Mouse (Mus musculus) intestine, postnatal 0 days (tissue): ENCODE results near the gene Hexa. TPM values are rescaled to one million over a fixed set of nuclear protein-coding genes. Genes with fewer than 3 reads are reported as not detected.

Experiments used
- ATAC-seq: fragments of 200-750 bp; cut with Nextera tagmentation; 2 replicates; pipeline ENCODE4 v1.8.0; 2017; ENCODE audit warnings: mild to moderate bottlenecking, moderate TSS enrichment, moderate library complexity
- H3K27ac ChIP-seq: fragments of 300-500 bp; sonication (generic); 2 replicates; pipeline ENCODE4 v1.5.1; 2014; ENCODE audit warnings: mild to moderate bottlenecking, low read depth, low read length, moderate library complexity
- H3K27me3 ChIP-seq: fragments of 300-500 bp; sonication (generic); replicated peaks from 2 replicates; pipeline ENCODE4 v1.6.1; 2014; ENCODE audit warnings: low read length, mixed read lengths; ENCODE audit not compliant: control insufficient read depth, insufficient read depth
- H3K36me3 ChIP-seq: fragments of 300-500 bp; sonication (generic); 2 replicates; pipeline ENCODE4 v1.6.1; 2014; ENCODE audit warnings: mild to moderate bottlenecking, moderate library complexity; ENCODE audit not compliant: control insufficient read depth, insufficient read depth
- H3K4me1 ChIP-seq: fragments of 300-500 bp; sonication (generic); replicated peaks from 2 replicates; pipeline ENCODE4 v1.6.1; 2014; ENCODE audit warnings: antibody characterized with exemption, low read length, mixed read lengths; ENCODE audit not compliant: control insufficient read depth, insufficient read depth
- H3K4me2 ChIP-seq: fragments of 300-500 bp; sonication (generic); replicated peaks from 2 replicates; pipeline ENCODE4 v1.6.1; 2014; ENCODE audit warnings: low read depth, mild to moderate bottlenecking, moderate library complexity
- H3K4me3 ChIP-seq: fragments of 300-500 bp; sonication (generic); 2 replicates; pipeline ENCODE4 v1.5.1; 2014; ENCODE audit warnings: low read depth, low read length
- H3K9ac ChIP-seq: fragments of 300-500 bp; sonication (generic); 2 replicates; pipeline ENCODE4 v1.6.1; 2014; ENCODE audit warnings: mild to moderate bottlenecking, low read depth, low read length
- H3K9me3 ChIP-seq: fragments of 300-500 bp; sonication (generic); 2 replicates; pipeline ENCODE4 v1.6.1; 2016; ENCODE audit warnings: mixed run types; ENCODE audit not compliant: control insufficient read depth
- CTCF ChIP-seq: sonication (generic); IDR thresholded peaks from 2 replicates; pipeline ENCODE4 v1.5.1; 2016; ENCODE audit warnings: low read depth, mild to moderate bottlenecking, control low read depth, antibody characterized with exemption, moderate library complexity
- WGBS: fragments of 180-500 bp; shearing (Covaris S2); extraction: QIAGEN DNeasy Blood & Tissue Kit; methylation state at CpG from one replicate; pipeline ENCODE4 v1.1.7; 2014; 5-methylcytosine and 5-hydroxymethylcytosine counted together
- polyA plus RNA-seq: library from polyadenylated mRNA; unstranded; fragments of >200 nt; fragmentation: Nextera tagmentation; extraction: Ambion mirVana; gene quantifications from 2 replicates; pipeline ENCODE4 v1.2.1, GENCODE M21; 2015

Hexa gene
- 440 and 476 TPM in 2 replicates for polyA plus RNA-seq

DNA sequence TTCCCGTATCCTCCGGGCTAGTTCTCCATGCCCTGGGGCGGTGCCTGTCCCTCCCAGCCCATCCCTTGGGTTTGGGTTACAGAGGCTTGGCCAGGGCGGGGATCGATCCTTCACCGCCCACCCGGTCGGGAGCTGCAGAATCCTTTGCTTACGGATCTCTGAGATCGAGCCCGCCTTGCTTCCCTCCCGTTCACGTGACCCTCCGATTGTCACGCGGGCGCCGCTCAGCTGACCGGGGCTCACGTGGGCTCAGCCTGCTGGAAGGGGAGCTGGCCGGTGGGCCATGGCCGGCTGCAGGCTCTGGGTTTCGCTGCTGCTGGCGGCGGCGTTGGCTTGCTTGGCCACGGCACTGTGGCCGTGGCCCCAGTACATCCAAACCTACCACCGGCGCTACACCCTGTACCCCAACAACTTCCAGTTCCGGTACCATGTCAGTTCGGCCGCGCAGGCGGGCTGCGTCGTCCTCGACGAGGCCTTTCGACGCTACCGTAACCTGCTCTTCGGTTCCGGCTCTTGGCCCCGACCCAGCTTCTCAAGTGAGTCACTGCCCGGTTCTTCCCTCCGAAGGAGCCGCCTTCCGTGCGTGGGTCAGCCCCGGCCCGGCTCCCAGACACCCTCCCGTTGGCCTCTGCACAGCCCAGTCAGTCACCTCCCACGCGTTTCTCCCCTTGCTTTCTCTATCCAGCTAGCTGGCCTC, at the start of gene Hexa, which contains the start of gene Tmem202:
TSS of gene Hexa (plus strand) at position 100 of the 697 bp plus-strand sequence.
TSS of gene Tmem202 (minus strand) at position 407 of the 697 bp plus-strand sequence.
- Histone ChIP-seq H3K4me3 (peak within 1 kb of the TSS; percentile 69), H3K9me3 (no peaks in the 10 kb centered on the region), H3K4me2 (peak within 1 kb of the TSS; percentile 74), H3K36me3 (no peaks in the 10 kb centered on the region; the same call in 1 of the 2 replicates), H3K4me1 (no peaks in the 10 kb centered on the region), H3K27me3 (no peaks in the 10 kb centered on the region), H3K27ac (peak within 1 kb of the TSS; percentile 90), H3K9ac (peak within 1 kb of the TSS; percentile 85)
- TF ChIP-seq CTCF: no peak
- WGBS: under 1% methylated on average over 55 of the region's 55 CpGs
- peak; percentile 69 for ATAC-seq

DNA sequence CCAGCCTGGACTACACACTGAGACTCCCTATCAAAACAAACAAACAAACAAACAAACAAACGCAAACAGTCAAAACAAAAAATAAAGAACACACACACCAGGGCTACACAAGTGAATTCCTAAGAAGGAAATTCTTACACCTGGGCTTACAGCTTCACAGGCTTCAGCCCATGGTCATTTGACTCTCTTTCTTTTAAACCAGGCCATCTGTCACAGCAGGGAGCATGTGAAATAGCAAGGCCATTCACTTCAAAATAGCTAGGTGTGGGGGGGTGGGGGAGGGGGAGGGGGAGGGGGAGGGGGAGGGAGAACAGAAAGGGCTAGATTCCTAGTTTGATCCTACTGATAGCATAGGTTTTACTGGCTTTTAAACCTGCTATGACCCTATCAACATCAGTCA, 31.2 kb upstream of the Hexa start:
- H3K27me3 ChIP-seq: no peaks in the 10 kb centered on the region
- no peak for ATAC-seq
- no peaks in the 10 kb centered on the region for H3K36me3 ChIP-seq
- H3K4me2 ChIP-seq: no peak overlapping the region
- no peak for TF ChIP-seq CTCF
- no peak overlapping the region for H3K27ac ChIP-seq
- no peaks in the 10 kb centered on the region for H3K9me3 ChIP-seq
- no peak overlapping the region for H3K9ac ChIP-seq
- H3K4me3 ChIP-seq: no peak overlapping the region
- 33% methylated on average over 1 of the region's 1 CpGs for WGBS
- no peaks in the 10 kb centered on the region for H3K4me1 ChIP-seq

DNA sequence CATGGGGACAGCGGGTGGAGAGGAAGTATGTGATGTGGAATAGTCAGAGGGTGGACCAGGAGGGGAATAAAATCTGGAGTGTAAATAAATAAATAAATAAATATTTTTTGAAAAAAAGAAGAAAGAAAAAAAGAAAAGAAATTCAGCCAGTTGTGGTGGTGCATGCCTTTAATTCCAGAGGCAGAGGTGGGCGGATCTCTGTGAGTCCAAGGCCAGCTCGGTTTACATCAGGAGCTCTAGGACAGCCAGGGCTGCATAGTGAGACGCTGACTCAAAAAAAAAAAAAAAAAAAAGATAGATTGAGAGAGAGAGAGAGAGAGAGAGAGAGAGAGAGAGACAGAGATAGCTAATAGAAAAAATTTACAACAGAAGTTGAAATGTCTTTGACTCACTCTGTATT, 27.0 kb upstream of the Hexa start:
- no peak for TF ChIP-seq CTCF
- Histone ChIP-seq H3K4me2 (no peak overlapping the region), H3K27me3 (no peaks in the 10 kb centered on the region), H3K36me3 (no peaks in the 10 kb centered on the region), H3K4me3 (no peak overlapping the region), H3K9ac (no peak overlapping the region), H3K9me3 (no peaks in the 10 kb centered on the region), H3K4me1 (no peaks in the 10 kb centered on the region), H3K27ac (no peak overlapping the region)
- 39% methylated on average over 4 of the region's 4 CpGs for WGBS
- no peak for ATAC-seq

DNA sequence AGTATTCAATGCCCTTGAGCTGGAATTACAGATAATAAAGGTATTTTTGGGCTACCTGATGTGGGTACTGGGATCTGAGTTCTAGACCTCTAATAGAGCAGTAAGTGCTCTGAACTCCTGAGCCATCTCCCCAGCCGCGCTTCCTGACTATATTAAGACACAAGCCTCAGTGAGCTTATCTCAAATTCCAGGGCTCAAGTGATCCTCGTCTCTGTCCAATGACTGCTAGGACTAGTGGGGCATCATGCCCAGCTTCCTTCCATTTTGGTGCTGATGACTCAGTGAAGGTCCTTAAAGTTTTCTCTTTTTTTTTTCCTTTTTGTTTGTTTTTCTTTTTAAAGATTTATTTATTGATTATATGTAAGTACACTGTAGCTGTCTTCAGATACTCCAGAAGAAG, 24.3 kb upstream of the Hexa start:
- no peak overlapping the region for H3K27ac ChIP-seq
- H3K27me3 ChIP-seq: no peaks in the 10 kb centered on the region
- H3K9ac ChIP-seq: no peak overlapping the region
- no peak for TF ChIP-seq CTCF
- no peaks in the 10 kb centered on the region for H3K9me3 ChIP-seq
- no peaks in the 10 kb centered on the region for H3K36me3 ChIP-seq
- ATAC-seq: no peak
- WGBS: 50% methylated on average over 3 of the region's 3 CpGs
- H3K4me2 ChIP-seq: no peak overlapping the region
- H3K4me1 ChIP-seq: no peaks in the 10 kb centered on the region
- H3K4me3 ChIP-seq: no peak overlapping the region

DNA sequence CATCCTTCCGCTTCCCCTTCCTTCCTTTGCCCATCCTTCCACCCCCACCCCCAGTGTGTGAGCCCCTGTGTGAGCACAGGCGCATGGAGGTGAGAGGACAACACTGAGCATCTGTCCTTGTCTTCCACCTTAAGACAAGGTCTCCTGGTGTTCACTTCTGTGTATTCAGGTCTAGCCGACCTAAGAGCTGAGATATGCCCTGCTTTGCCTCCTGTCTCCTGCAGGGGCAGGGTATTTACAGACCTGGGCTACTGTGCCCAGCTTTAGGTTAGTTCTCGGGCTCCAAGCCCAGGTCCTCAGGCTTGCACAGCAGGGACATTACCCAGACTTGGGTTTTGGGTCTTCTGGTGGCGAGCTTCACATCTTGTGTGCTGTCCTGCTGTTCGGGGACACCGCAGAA, 22.2 kb upstream of the Hexa start:
- 50% methylated on average over 7 of the region's 7 CpGs for WGBS
- no peak for ATAC-seq

GRCm38 (mm10) chr9:59518976-59519375, 20.4 kb upstream of the Hexa start:
- Histone ChIP-seq H3K9ac (no peak overlapping the region), H3K27ac (no peak overlapping the region), H3K4me3 (no peak overlapping the region), H3K36me3 (no peaks in the 10 kb centered on the region), H3K4me1 (no peaks in the 10 kb centered on the region), H3K9me3 (no peaks in the 10 kb centered on the region), H3K27me3 (no peaks in the 10 kb centered on the region), H3K4me2 (no peak overlapping the region)
- WGBS: 63% methylated on average over 5 of the region's 5 CpGs
- no peak for ATAC-seq
- no peak for TF ChIP-seq CTCF

More for the DNA sequence above, 22.2 kb upstream of the Hexa start:
- peak; percentile 47 for TF ChIP-seq CTCF
- H3K4me1 ChIP-seq: no peaks in the 10 kb centered on the region
- no peak overlapping the region for H3K4me3 ChIP-seq
- no peaks in the 10 kb centered on the region for H3K27me3 ChIP-seq
- H3K27ac ChIP-seq: no peak overlapping the region
- H3K36me3 ChIP-seq: no peaks in the 10 kb centered on the region
- H3K4me2 ChIP-seq: no peak overlapping the region
- no peaks in the 10 kb centered on the region for H3K9me3 ChIP-seq
- H3K9ac ChIP-seq: no peak overlapping the region
